Mouse (Mus musculus): ENCODE data around the gene Rab5c.

The Rab5c gene

DNA sequence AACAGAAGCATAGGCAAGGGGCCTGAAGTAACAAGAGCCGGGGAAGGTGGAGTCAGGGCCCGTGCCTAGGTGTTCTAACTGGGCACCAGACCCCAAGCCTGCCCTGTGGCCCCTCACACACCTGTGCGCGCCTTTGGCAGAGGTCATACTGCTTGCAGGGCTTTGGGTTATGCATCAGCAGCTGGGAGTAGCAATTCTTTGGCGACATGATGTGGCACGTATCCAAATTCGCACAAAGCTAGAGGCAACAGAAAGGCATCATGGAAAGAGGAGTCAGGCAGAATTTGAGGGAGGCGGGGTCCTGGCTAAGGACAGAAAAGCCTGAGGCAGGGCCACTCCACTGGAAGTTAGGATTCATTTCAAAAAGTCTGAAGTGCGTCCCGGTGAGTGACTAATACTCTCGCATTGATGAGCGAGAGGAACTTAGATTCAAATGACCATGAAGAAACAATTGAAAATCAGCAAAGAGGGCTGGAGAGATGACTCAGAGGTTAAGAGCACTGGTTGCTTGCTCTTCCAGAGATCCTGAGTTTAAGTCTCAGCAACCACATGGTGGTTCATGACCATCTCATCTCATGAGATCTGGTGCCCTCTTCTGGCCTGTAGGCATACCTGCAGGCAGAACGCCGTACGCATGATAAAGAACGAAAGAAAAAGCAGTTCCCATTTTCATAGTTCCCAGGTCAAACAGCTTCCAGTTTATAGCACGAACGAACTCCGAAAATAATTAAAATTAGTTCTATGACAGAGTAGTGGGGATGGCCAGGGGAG lies 35.7 kb downstream of the Rab5c start:
- DNase-seq (ENCODE audit: extremely low read depth, low read depth, low spot score) = no peak

DNA sequence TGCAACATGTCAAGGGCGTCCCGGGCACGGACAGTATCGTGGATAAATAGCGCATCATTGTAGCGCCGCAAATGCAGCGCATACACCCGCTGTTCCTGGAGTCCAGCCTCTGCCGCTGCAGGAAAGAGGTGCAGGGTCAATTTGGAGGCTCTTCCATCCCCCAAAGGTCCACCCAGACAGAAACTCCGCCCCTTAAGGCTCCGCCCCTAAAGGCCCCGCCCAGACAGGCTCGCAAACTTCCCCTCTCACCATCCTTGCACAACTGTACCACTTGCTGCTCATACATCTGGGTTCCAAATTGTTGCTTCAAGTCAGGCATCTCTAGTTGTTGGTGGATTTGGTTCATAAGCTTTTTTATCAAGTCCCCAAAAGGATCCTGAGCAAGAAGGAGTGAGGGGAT lies 36.7 kb downstream of the Rab5c start:
- no peak for DNase-seq (ENCODE audit: extremely low read depth, low read depth, low spot score)

GRCm38 (mm10) chr11:100700710-100701109 lies 37.3 kb downstream of the Rab5c start:
- DNase-seq (ENCODE audit: extremely low read depth, low read depth, low spot score) = no peak

DNA sequence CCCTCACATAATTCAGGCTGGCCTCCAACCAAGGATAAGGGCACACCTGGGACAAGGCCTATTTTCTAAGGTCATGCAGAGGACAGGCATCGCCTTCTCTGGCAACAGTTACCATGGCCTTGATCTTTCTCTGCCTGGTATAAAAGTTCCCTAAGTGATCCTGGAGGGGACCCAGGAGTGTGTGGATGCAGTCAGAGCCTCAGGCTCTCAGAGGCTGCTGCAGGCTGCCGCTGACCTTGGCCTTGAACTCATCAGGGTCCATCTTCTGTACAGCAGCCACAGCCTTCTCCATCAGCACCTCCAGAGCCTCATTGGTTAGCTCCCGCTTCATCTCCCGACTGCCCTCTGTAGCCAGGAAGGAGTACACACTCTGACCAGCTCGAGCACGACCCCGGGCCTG lies 40.1 kb downstream of the Rab5c start:
- no peak for DNase-seq (ENCODE audit: extremely low read depth, low read depth, low spot score)

- DNase-seq (ENCODE audit: extremely low read depth, low read depth, low spot score) = no peak
Observed at GRCm38 (mm10) chr11:100694926-100695325, 43.1 kb downstream of the Rab5c start.

- DNase-seq (ENCODE audit: extremely low read depth, low read depth, low spot score) = no peak
Observed at GRCm38 (mm10) chr11:100693154-100693553, 44.9 kb downstream of the Rab5c start.

DNA sequence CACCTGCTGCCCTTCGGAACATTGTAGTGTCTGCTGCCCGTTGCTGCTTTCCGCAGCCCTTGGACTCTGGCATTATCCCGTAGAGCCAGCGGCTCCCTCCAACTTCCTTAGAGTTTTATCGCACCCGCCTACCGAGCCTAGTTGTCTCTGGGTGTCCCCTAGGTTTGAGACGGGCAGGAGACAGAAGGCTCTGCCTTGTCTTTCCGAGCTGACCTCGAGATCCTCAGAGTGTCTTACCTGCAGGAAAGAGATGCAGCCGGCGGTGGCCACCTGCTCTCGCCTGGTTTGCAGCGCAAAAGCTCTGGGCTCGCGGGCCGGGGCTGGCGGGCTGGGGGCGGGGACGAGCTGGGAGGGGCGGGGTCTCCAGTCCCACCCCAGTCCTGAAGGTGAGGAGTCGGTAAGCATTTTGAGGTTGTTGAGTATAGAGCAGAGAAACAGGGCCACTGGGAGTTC lies 45.8 kb downstream of the Rab5c start, which contains the start of gene Zfp385c:
TSS of gene Zfp385c (minus strand) at position 292 of the 453 bp plus-strand sequence.
- no peak for DNase-seq (ENCODE audit: extremely low read depth, low read depth, low spot score)

DNA sequence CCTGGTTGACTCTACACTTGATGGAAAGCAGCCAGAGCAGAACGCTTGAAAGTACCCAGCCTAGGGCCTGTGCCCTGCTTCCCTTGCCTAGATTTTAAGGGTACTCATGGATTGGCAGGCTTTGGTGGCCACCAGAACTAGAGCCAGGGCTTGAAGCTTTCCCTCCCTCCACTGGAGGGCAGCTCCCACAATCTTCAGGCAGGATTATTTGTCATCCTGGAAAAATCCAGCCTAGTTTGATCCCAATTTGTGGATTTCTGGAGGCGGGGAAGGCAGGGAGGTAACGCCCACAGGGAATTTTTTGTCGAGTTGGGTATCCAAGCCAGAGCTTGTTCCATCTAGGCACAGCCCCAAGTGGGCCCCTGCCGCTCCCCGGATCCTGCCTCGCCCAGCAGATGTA lies 47.6 kb downstream of the Rab5c start:
- no peak for DNase-seq (ENCODE audit: extremely low read depth, low read depth, low spot score)

- DNase-seq (ENCODE audit: extremely low read depth, low read depth, low spot score) = no peak
Observed at GRCm38 (mm10) chr11:100688443-100688842, 49.6 kb downstream of the Rab5c start.

DNA sequence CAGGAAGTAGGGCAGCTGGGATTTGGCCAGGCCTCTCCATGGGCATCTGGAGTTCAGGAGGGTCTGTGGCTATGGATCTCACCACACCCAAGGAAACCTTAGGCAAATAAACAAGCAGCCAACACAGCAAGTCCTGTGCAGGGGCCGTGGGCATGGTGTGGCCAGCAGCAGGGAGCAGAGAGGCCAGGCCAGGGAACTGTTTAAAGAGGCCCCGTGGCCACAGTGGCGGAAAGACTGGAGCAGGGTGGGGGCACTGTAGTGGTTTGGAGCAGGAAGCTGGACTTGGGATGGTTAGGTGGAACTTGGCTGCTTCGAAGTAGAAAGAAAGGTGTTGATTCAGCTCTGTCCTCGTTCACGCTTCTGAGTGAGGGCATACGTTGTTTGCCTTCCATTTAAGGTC lies 50.8 kb downstream of the Rab5c start:
- DNase-seq (ENCODE audit: extremely low read depth, low read depth, low spot score) = no peak

GRCm38 (mm10) chr11:100685371-100685770 lies 52.6 kb downstream of the Rab5c start:
- DNase-seq (ENCODE audit: extremely low read depth, low read depth, low spot score) = no peak

- no peak for DNase-seq (ENCODE audit: extremely low read depth, low read depth, low spot score)
Observed at GRCm38 (mm10) chr11:100684084-100684483, 53.9 kb downstream of the Rab5c start.

DNA sequence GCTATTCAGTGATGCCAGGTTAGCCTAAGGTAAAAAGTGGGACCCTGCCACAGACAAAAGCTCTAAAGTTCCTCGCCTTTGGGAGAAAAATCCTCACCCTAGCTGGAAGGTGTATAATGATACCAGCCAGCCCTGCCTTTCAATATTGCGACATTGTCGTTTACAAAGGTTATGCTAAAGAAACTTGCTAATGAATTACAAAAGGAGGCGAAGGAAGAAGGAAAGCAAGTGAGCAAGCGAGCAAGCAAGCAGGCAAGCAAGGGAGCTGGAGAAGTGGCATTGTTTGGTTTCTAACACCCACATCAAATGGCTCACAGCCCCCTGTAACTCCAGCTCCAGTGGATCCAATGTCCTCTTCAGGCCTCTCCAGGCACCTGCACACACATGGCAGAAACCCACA lies 55.5 kb downstream of the Rab5c start:
- no peak for DNase-seq (ENCODE audit: extremely low read depth, low read depth, low spot score)

DNA sequence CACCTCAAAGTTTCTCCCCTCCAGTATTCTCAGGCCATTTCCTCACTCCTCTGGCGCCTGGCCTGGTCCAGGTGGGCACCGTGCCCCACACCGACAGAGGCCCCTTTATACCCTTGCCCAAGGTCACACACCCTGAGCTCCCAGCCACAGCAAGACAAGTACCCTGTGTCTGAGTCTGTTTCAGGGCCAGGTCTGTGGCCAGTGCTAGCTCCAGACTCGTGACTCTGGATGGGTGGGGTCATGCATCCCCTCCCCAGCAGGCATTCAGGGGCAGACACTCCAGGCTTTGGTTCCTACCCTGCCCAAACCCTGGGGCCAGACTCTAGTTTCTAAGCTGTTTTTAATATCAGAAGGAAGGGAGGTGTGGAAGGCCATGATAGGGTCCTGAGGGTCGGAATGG lies 56.2 kb downstream of the Rab5c start:
- DNase-seq (ENCODE audit: extremely low read depth, low read depth, low spot score) = no peak

- no peak for DNase-seq (ENCODE audit: extremely low read depth, low read depth, low spot score)
Observed at GRCm38 (mm10) chr11:100677810-100678209, 60.2 kb downstream of the Rab5c start.

DNA sequence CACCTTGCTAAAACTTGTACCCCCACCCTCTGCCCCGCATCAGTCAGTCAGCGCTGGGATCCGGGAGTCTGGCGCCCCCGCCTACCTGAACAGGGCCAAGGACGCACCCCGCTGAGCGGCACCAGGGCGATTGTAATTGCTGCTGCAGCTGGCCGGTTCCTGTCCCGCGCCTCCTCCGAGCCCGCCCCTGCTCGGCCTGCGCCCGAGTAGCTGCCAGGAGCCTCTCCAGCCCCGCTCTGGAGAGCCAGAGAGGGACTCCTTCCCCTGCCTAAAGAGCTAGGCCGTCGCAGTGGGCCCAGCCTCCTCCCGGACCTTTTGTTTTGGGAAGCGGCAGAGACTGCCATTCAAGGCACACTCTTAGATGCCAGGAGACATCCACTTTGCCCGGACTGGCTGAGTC lies 64.8 kb downstream of the Rab5c start:
- DNase-seq (ENCODE audit: extremely low read depth, low read depth, low spot score) = no peak

DNA sequence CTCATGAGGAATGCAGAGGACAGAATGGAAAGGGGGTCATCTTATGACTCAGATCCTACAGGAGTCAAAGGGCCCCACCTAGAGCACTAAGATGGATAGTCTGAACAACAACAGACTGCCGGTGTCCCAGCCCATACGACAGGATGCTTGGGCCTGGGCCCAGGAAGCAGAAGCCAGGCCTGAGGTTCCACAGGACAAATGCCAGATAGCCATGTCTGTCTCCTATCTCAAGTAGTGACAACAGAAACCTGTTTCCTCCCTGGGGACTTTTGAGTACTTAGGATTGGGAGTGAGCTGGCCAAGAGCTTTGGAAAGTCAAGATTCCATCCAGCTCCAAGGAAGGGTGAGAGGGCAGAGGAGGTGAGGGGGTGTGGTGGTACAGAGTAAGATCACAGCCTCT lies 66.1 kb downstream of the Rab5c start:
- no peak for DNase-seq (ENCODE audit: extremely low read depth, low read depth, low spot score)

DNA sequence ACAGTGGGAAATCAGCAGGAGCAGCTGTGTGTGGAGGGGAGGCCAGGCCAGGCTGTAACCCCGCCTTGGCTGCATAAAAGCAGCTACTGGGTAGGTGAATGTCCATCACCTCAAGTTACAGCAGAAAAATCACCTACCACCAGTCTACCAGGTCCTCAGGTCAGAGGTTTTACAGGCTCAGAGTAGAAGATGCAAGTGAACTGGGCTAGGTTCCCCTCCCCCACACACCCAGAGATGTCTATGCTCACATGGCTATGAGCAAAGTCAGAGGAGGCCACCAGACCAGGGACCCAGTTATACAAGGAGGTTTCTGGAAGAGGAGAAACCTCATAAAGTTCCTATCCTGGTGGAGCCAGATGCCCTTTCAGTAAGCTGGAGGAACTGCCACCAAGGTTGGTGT lies 67.0 kb downstream of the Rab5c start:
- no peak for DNase-seq (ENCODE audit: extremely low read depth, low read depth, low spot score)

Data from fat pad, adult 2 months (tissue).